Mouse (Mus musculus) layer of hippocampus, adult 9-11 months (tissue): Measurements from ENCODE around the gene Hist1h2bh.
A peak's percentile ranks its signal among the peaks of the same experiment; 100 is the strongest.
"Not testable (repeated sequence)": the region's sequence is repeated elsewhere in the genome, so short reads cannot be mapped to it uniquely, and the experiment has no call there.

Source experiments
- DNase-seq: peaks from one replicate; pipeline ENCODE4 v3.0.0; 2022

The Hist1h2bh gene

GRCm38 (mm10) chr13:23542999-23543607 lies at the start of gene Hist1h2bh:
TSS of gene Hist1h2bh (minus strand) at chr13:23543392.
- peak; percentile 94 for DNase-seq

- DNase-seq, result no peak
Measured at GRCm38 (mm10) chr13:23592614-23593013, 49.4 kb upstream of the Hist1h2bh start.

GRCm38 (mm10) chr13:23591886-23592285 lies 48.7 kb upstream of the Hist1h2bh start:
- not testable (repeated sequence) for DNase-seq

- no peak for DNase-seq
Measured at GRCm38 (mm10) chr13:23591206-23591605, 48.0 kb upstream of the Hist1h2bh start.

GRCm38 (mm10) chr13:23586940-23587225 lies 43.7 kb upstream of the Hist1h2bh start:
- DNase-seq, result no peak

GRCm38 (mm10) chr13:23586099-23586939 lies 43.1 kb upstream of the Hist1h2bh start:
- DNase-seq, result no peak

- peak; percentile 77 for DNase-seq
Measured at GRCm38 (mm10) chr13:23585442-23586098, 42.4 kb upstream of the Hist1h2bh start.

GRCm38 (mm10) chr13:23585029-23585441 lies 41.8 kb upstream of the Hist1h2bh start:
- peak; percentile 67 for DNase-seq

GRCm38 (mm10) chr13:23584331-23584730 lies 41.1 kb upstream of the Hist1h2bh start:
- no peak for DNase-seq

GRCm38 (mm10) chr13:23583387-23584068 lies 40.3 kb upstream of the Hist1h2bh start:
- no peak for DNase-seq

- DNase-seq, result no peak
Measured at GRCm38 (mm10) chr13:23582219-23583056, 39.2 kb upstream of the Hist1h2bh start.

- DNase-seq, result peak; percentile 97
Measured at GRCm38 (mm10) chr13:23581408-23582218, 38.4 kb upstream of the Hist1h2bh start, which contains the start of gene Hist1h4d. TSS of gene Hist1h4d (plus strand) at chr13:23581598.

GRCm38 (mm10) chr13:23577835-23578234 lies 34.6 kb upstream of the Hist1h2bh start:
- no peak for DNase-seq

- no peak for DNase-seq
Measured at GRCm38 (mm10) chr13:23576906-23577639, 33.9 kb upstream of the Hist1h2bh start.

GRCm38 (mm10) chr13:23576351-23576881 lies 33.2 kb upstream of the Hist1h2bh start:
- no peak for DNase-seq

GRCm38 (mm10) chr13:23575864-23576313 lies 32.7 kb upstream of the Hist1h2bh start:
- DNase-seq, result not testable (repeated sequence)

- DNase-seq, result peak; percentile 73
Measured at GRCm38 (mm10) chr13:23575271-23575851, 32.2 kb upstream of the Hist1h2bh start, which contains the start of gene Hist1h3d. TSS of gene Hist1h3d (plus strand) at chr13:23575763.

GRCm38 (mm10) chr13:23574546-23575170 lies 31.5 kb upstream of the Hist1h2bh start:
- DNase-seq, result not testable (repeated sequence)

GRCm38 (mm10) chr13:23573898-23574524 lies 30.8 kb upstream of the Hist1h2bh start, which contains the start of the genes Hist1h2bf and Hist1h2ad:
TSS of gene Hist1h2bf (minus strand) at chr13:23574196.
TSS of gene Hist1h2ad (plus strand) at chr13:23574381.
- DNase-seq, result peak; percentile 97
